Mouse (Mus musculus) erythroblast, embryonic 14.5 days (primary cell): ENCODE measurements around the gene Adamtsl1.

Source experiments
- GATA1 ChIP-seq: IDR thresholded peaks from 2 replicates; pipeline ENCODE4 v1.6.1; 2012; ENCODE audit warnings: low read length, inconsistent platforms, mixed read lengths
- TAL1 ChIP-seq: IDR thresholded peaks from 3 replicates; pipeline ENCODE4 v1.6.1; 2012; ENCODE audit warnings: low read length, inconsistent platforms, mixed read lengths

DNA sequence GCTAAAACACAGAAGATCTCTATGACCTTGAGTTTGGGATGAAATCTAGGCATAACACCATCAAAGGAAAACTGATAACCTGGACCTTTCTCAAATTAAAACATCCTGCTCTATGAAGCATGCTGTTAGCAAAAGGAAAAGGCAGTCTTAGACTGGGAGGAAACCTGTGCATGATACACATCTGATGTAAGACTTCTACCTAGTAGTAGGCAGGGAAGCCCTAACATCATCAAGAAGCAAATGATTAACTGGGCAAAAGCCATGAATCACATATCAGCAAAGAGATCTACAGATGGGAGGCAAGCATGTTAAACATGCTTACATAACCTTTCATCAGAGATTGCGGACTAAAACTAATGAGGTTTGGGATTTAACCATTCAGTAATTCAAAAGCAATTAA, 229.5 kb downstream of the Adamtsl1 start:
- no peak for TF ChIP-seq GATA1
- no peak for TF ChIP-seq TAL1
